19 mouse cellular contexts compared by ENCODE assay signal in the genomic region with DNA sequence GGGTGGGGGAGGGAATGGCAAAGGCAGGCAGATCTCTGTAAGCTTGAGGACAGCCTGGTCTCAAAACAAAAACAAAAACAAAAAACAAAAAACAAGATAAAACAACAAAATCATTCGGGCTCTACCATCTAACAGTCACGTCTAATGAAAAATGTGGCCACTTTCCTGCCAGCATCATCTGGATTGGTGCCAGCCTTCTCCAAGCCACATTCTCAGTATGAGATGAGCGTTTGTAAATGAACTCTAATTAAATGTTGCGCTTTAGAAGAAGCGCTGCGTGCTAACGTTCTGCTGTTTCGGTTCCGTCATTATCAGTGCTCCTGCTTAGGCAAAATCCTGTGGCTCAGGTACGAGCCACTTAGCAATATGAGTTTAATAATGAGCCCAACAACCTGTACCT. TPM values are rescaled to one million over a fixed set of nuclear protein-coding genes. Genes with fewer than 3 reads are reported as not detected.
A peak's percentile ranks its signal among the peaks of the same experiment; 100 is the strongest.
DNase-seq lines count a peak whose midpoint lies in the region; ATAC-seq and TF ChIP-seq lines count a peak whose summit lies in the region.
"Had no signal": no experiment of that assay in that cellular context is flagged by ENCODE, and none has a peak within 500 bp of the region (broad histone marks: within the 10 kb centered on the region; RNA-seq: fewer than 3 reads in every experiment).

No protein-coding gene starts in this region.

- no peaks in the 10 kb centered on the region for H3K36me3 ChIP-seq in forebrain, embryonic 13.5 days (ENCODE audit: poor library complexity, severe bottlenecking)
- no peaks in the 10 kb centered on the region for H3K36me3 ChIP-seq in forebrain, embryonic 12.5 days (replicated peaks)
- H3K36me3 ChIP-seq in lung, embryonic 14.5 days (ENCODE audit: insufficient read depth): no peaks in the 10 kb centered on the region
- H3K36me3 ChIP-seq: embryonic facial prominence, embryonic 13.5 days; heart, embryonic 12.5 days; liver, embryonic 12.5 days; lung, embryonic 15.5 days; midbrain, embryonic 15.5 days had no signal

- no peaks in the 10 kb centered on the region for H3K9me3 ChIP-seq in forebrain, embryonic 13.5 days (replicated peaks)
- H3K9me3 ChIP-seq in forebrain, embryonic 12.5 days: no peaks in the 10 kb centered on the region
- no peaks in the 10 kb centered on the region for H3K9me3 ChIP-seq in lung, embryonic 14.5 days (ENCODE audit: low read depth, low read length)
- H3K9me3 ChIP-seq: embryonic facial prominence, embryonic 13.5 days; heart, embryonic 12.5 days; liver, embryonic 12.5 days; lung, embryonic 15.5 days; midbrain, embryonic 15.5 days had no signal

- DNase-seq in lung, embryonic 14.5 days: peak; percentile 64
- no peak for DNase-seq in lung, postnatal 36 days
- peak; percentile 56 for DNase-seq in MN1 (ENCODE audit: low spot score)
- peak; percentile 28 for DNase-seq in brain, embryonic 18.5 days (ENCODE audit: low read depth, low spot score)
- DNase-seq in spleen, adult 18-20 months: no peak
- DNase-seq: adrenal gland, postnatal 25 days; B cell, adult 2 months; heart, postnatal 36 days; kidney, adult 11 months had no signal

- peak overlapping the region; percentile 24 for H3K4me2 ChIP-seq in forebrain, embryonic 13.5 days
- H3K4me2 ChIP-seq in forebrain, embryonic 12.5 days: no peak overlapping the region
- H3K4me2 ChIP-seq in lung, embryonic 14.5 days: no peak overlapping the region
- H3K4me2 ChIP-seq: embryonic facial prominence, embryonic 13.5 days; heart, embryonic 12.5 days; liver, embryonic 12.5 days; lung, embryonic 15.5 days; midbrain, embryonic 15.5 days had no signal

- TF ChIP-seq CTCF in lung, embryonic 14.5 days (IDR thresholded peaks at IDR 0.05; ENCODE audit: low read depth): no peak

- 39% methylated on average over 10 of the region's 10 CpGs for WGBS in forebrain, embryonic 13.5 days
- 71% methylated on average over 10 of the region's 10 CpGs for WGBS in forebrain, embryonic 12.5 days
- 70% methylated on average over 10 of the region's 10 CpGs for WGBS in lung, embryonic 14.5 days

- H3K4me1 ChIP-seq in forebrain, embryonic 13.5 days: peaks cover 16% of the 10 kb centered on the region
- peaks cover 2% of the 10 kb centered on the region; the same call in 1 of the 2 replicates for H3K4me1 ChIP-seq in forebrain, embryonic 12.5 days
- no peaks in the 10 kb centered on the region for H3K4me1 ChIP-seq in lung, embryonic 14.5 days (ENCODE audit: insufficient read depth)
- H3K4me1 ChIP-seq: midbrain, embryonic 15.5 days had no signal

- H3K27me3 ChIP-seq in forebrain, embryonic 13.5 days: no peaks in the 10 kb centered on the region
- H3K27me3 ChIP-seq in forebrain, embryonic 12.5 days: no peaks in the 10 kb centered on the region
- H3K27me3 ChIP-seq in lung, embryonic 14.5 days (ENCODE audit: insufficient read depth, low read length): no peaks in the 10 kb centered on the region
- H3K27me3 ChIP-seq: embryonic facial prominence, embryonic 13.5 days; heart, embryonic 12.5 days; liver, embryonic 12.5 days; lung, embryonic 15.5 days; midbrain, embryonic 15.5 days had no signal

- no peak for ATAC-seq in forebrain, embryonic 13.5 days
- ATAC-seq in forebrain, embryonic 12.5 days (ENCODE audit: low FRiP score): no peak
- ATAC-seq in lung, embryonic 14.5 days (ENCODE audit: insufficient read depth): no peak
- ATAC-seq: activated CD4-positive, CD25-positive, alpha-beta regulatory T cell, adult 4 months; liver, embryonic 12.5 days; midbrain, embryonic 15.5 days; Patski had no signal

- H3K27ac ChIP-seq in forebrain, embryonic 13.5 days: no peak overlapping the region
- H3K27ac ChIP-seq in forebrain, embryonic 12.5 days: no peak overlapping the region
- H3K27ac ChIP-seq in lung, embryonic 14.5 days (ENCODE audit: low read depth): no peak overlapping the region
- H3K27ac ChIP-seq: embryonic facial prominence, embryonic 13.5 days; kidney, postnatal 0 days; liver, embryonic 12.5 days; lung, embryonic 15.5 days; midbrain, embryonic 15.5 days had no signal

- H3K9ac ChIP-seq in forebrain, embryonic 13.5 days: no peak overlapping the region
- H3K9ac ChIP-seq in forebrain, embryonic 12.5 days: no peak overlapping the region
- no peak overlapping the region for H3K9ac ChIP-seq in lung, embryonic 14.5 days
- H3K9ac ChIP-seq: embryonic facial prominence, embryonic 13.5 days; heart, embryonic 12.5 days; liver, embryonic 12.5 days; lung, embryonic 15.5 days; midbrain, embryonic 15.5 days had no signal

- no peak overlapping the region for H3K4me3 ChIP-seq in forebrain, embryonic 13.5 days
- H3K4me3 ChIP-seq in forebrain, embryonic 12.5 days (replicated peaks): no peak overlapping the region
- no peak overlapping the region for H3K4me3 ChIP-seq in lung, embryonic 14.5 days (ENCODE audit: low read depth, low read length)
- H3K4me3 ChIP-seq: embryonic facial prominence, embryonic 13.5 days; heart, embryonic 12.5 days; liver, embryonic 12.5 days; lung, embryonic 15.5 days; midbrain, embryonic 15.5 days had no signal

RNA-seq across cellular contexts. Expression of gene Slc38a1, which starts 9.8 kb away (rescaled TPM):
- polyA plus RNA-seq in forebrain, embryonic 13.5 days (2015; fragmentation: Nextera tagmentation; extraction: Ambion mirVana): 138 and 142 TPM in 2 replicates
- 148 and 166 TPM in 2 replicates for polyA plus RNA-seq in forebrain, embryonic 12.5 days (2016; fragmentation: Nextera tagmentation; extraction: Ambion mirVana)
- polyA plus RNA-seq in lung, embryonic 14.5 days (2014; fragmentation: Nextera tagmentation; extraction: Ambion mirVana): 70.6 and 71.6 TPM in 2 replicates

RNA-seq across cellular contexts. Expression of gene Slc38a2, which starts 47.0 kb away (rescaled TPM):
- polyA plus RNA-seq in forebrain, embryonic 13.5 days (2015; fragmentation: Nextera tagmentation; extraction: Ambion mirVana): 148 and 156 TPM in 2 replicates
- 199 TPM in 2 replicates for polyA plus RNA-seq in forebrain, embryonic 12.5 days (2016; fragmentation: Nextera tagmentation; extraction: Ambion mirVana)
- polyA plus RNA-seq in lung, embryonic 14.5 days (2014; fragmentation: Nextera tagmentation; extraction: Ambion mirVana): 174 and 182 TPM in 2 replicates

Comparison
In these comparisons a context has a peak if more than half of its experiments do, and no peak if none do; other contexts are left out.
1. DNase-seq: peak in lung, embryonic 14.5 days (single experiment), MN1 (single experiment) and brain, embryonic 18.5 days (single experiment); none in lung, postnatal 36 days (single experiment) and spleen, adult 18-20 months (0 of 2).